Mouse (Mus musculus) layer of hippocampus, postnatal 14 days (tissue): ENCODE data around the gene Ncdn. TPM values are rescaled to one million over a fixed set of nuclear protein-coding genes. Genes with fewer than 3 reads are reported as not detected.

Experiments used
- DNase-seq, 2 experiments: peaks; one replicate each; pipeline ENCODE4 v3.0.0; 2021 to 2022; ENCODE audit warnings: low spot score in 2 of 2, mixed read lengths in 1 of 2
- long read RNA-seq, 2 experiments: library from polyadenylated mRNA; stranded (forward); transcript quantifications; one replicate each; pipeline ENCODE4 v2.0.0; 2021
- total RNA-seq, 2 experiments: library from RNA; stranded (reverse); gene quantifications; 2 replicates each; pipeline ENCODE4 v1.2.3; 2021

Gene Ncdn
- total RNA-seq, result 1,000 to 10,000 TPM; 1,231 to 1,244 TPM
- long read RNA-seq, experiment 1, transcript Ncdn-203 (7 exons, 2,375 nt), result major isoform, 374 of 2,098 reads
- long read RNA-seq, experiment 1, transcript Ncdn-201 (7 exons, 3,681 nt), result minor isoform, 172 of 2,098 reads
- long read RNA-seq, experiment 1, partial matches to known transcripts, result 1,149 of 2,098 reads
- long read RNA-seq, experiment 1, other reads (novel, unspliced or antisense), result 400 of 2,098 reads
- long read RNA-seq, experiment 2, transcript Ncdn-203 (7 exons, 2,375 nt), result major isoform, 431 of 2,552 reads
- long read RNA-seq, experiment 2, transcript Ncdn-201 (7 exons, 3,681 nt), result minor isoform, 177 of 2,552 reads
- long read RNA-seq, experiment 2, partial matches to known transcripts, result 1,212 of 2,552 reads
- long read RNA-seq, experiment 2, other reads (novel, unspliced or antisense), result 729 of 2,552 reads

DNA sequence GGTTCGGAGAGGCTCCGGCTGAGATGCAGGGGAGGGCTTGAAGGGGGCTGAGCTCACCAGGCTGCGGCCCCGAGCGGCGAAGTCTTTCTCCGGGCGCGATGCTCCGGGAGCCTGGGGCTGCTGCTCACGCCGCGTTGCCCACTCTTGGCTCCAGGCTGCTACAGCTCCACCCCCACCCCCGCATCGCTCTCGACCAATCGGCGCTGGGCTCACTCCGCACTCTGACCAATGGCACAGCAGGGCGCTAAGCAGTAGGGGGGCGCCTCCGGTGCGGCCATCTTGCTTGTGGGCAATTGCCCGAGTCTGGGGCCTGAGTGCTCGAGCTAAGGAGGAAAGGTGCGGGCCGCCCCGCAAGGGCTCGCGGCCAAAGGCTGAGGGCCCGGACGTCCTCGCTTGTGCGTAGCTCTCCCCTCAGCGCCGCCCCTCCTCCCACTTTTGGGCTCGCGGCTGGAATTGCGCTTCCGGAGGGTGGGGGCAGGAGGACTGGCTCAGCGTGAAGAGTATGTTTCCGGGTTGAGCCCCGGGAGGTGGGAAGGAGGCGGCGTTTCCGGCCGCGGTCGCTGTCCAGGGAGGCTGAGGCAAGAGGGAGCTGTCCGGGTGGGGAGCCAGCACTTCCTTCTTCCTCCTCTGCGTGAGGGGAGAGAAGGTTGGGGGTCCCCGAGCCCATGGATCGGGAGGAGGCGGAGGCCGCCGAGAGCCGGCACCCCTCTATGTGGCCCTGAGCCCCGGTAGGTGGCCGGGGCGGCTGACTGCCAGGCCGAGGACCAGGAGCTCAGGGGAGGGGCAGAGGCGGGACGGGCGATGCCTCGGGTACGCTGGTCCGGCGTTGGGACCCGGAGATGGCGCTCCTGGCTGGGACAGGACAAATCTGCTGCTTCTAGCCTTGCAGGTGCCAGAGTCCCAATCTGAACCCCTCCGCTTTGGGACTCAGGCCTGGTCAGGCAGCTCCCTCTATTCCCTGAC is at the start of gene Ncdn, which contains the start of gene AU040320:
Ncdn (minus strand) TSS at position 171 of the 963 bp plus-strand sequence.
AU040320 (plus strand) TSS at position 277 of the 963 bp plus-strand sequence.
- DNase-seq, result peak; percentile 98 to 99

DNA sequence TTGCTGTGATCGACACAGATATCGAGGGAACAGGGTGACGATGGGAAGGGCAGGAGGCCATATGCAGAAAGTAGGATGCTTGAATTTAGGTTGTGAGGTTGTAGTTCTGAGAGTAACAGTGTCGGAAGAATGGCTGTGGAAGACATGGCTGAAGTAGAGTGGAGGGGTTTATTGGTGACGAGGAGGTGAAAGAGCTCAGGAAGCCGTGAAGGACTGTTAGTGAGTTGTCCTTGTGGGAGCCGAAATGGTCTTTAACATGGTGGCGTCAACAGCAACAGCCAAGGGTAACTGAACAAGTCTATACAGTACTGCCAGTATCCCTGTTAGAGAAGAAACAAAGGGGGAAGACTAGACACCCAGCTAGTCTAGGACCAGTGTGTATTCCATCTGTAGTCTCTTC is 48.9 kb upstream of the Ncdn start:
- no peak for DNase-seq

DNA sequence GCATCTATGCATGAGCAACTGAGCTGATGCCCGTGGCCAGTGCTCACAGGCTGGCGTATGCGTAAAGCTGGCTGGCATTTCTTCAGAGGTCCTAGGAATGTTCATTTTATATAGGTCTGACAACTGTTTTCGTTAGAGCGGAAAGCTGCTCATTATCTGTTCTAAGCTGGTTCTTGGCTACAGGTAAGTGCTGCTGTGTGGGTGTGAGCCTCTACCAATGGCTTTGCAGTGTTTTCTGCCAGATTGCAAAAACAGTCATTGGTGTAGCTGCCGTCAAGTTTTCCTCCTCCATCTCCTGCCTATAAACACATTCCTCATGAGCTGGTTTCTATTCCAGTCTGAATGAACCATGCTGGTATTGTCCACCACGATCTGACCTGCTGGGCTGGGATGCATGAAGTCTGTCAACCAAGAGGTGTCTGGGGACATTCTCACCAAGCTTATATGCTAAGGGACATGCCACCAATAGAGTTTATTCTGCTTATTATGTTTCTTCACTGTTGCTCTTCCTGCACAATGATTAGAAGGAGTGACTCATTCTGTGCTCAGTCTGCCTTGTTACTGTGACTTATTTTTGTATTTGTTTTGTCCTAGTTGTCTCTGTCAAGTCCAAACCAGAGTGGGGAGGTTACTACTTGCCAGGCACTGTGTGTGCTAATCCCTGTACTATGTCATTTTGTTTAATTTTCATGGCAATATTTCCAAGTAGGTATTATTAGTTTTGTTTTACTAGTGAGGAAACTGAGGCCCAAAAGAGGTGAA is 39.3 kb upstream of the Ncdn start:
- no peak for DNase-seq

DNA sequence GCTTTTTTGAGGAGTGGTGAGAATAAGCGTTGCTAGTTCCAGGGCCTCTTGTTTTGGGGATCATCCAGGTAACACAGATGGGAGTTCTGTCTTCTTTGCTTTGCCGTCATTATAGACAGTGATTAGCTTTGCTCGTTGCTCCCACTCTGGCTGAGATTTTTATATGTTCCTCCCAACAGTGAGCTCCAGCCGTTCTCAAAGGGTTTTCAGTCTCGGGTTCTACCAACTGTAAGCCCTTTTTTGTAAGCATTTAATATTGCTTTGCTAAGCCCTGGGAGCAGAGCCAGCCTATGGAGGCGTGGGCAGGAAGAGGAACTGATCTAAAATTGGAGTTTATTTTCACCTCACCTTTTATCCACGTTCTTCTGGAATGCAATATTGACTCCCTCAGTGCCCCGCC is 29.8 kb upstream of the Ncdn start:
- DNase-seq, result peak; percentile 50 to 83

DNA sequence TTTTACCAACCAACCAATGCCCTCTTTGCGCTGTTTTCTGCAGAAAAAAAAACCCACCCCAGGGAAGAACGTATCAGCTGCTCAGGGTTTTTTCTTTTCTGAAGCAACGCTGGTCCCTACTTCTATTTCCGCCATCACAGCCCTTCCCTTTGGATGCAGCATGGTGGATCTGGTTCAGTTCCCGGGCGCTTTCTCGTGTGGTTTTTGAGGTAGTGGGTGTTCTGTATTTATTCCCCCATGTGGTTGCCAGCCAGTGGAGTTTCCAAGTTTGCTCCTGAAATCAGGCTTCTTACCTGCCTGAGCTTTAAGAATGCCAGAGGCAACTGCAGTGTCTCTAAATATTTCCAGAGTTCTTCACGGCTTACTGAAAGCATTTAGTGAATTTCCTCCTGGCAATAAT is 29.3 kb upstream of the Ncdn start:
- peak in 1 of 2 experiments; percentile 61 for DNase-seq

DNA sequence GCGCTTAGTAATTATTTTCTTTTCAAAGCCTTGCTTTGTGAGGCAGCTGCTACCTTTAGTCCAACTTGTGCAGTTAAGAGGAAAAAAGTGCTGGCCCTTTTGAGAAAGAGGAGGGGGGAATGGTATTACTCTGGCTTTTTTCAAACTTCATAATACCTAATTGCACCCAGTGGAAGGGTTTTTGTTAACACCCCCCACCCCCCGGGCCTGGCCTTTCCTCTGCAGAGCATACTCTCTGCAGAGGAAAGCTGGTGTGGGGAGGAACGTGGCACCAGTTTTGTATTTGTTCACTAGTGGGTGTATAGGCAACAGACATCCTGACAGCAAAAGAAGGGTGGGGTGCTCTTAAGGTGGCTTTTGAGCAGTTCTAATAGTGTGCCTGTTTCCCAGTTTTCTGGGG is 28.6 kb upstream of the Ncdn start:
- DNase-seq, result no peak

DNA sequence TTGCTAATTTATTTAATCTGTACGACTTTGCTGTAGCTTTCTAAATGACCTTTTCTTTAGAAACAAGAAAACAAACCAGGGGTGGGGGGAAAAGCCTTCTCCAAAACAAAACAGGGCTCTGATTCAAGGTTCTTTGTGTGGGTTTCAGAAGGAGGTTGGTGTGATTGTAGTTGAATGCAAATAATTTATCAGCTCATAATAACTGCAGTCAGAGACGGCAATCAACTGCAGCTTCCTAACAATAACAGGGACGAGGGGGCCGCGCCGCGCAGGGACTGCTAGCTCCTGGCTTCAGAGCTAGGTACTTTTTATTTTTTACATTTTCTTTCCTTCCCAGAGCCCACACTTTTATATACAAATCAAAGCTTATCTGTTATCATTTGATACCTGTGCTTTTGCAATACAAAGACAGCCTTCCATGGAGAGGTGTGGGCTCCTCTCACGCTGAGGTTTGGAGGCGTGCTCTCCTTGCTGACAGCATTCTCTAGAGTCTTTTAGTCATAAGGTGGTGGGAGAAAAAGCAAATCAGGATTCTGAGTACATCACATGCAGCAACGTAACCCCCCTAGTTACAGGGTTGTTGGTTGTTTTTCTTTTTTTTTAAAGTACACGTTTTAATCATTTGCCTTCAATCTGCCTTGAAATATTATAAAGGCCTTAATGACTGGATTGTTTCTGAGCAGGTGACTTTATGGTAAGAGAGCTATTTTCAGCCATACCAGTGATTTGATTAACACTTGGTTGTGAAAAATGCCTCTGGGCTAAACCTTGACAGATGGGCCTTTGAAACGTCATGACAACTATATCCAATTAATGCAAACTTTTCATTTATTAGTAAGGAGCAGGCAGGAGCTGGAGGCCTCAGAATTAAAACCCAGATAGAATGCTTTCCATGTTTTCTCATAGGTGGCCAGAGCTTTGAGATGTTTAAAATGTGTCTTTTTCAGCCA is 26.9 kb upstream of the Ncdn start:
- DNase-seq, result no peak

DNA sequence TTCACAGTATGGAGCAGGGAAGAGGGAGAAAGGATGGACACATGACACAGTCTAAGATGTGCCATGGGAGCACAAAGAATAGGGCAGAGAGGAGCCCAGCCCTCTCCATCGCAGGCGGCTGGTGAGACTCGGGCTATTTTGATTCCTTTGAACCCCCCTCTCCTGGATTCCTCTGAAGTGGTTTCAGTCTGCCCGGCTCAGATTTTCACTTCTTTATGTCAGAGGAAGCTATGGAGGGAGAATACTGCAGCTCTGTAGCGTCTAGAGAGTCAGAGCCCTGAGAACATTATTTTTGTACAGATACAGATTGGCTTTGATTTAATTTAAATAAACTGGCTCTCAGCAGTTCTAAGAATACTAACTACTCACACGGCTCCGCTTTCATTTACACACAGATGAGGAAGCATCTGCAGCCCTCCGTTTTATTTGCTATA is 25.9 kb upstream of the Ncdn start:
- no peak for DNase-seq

DNA sequence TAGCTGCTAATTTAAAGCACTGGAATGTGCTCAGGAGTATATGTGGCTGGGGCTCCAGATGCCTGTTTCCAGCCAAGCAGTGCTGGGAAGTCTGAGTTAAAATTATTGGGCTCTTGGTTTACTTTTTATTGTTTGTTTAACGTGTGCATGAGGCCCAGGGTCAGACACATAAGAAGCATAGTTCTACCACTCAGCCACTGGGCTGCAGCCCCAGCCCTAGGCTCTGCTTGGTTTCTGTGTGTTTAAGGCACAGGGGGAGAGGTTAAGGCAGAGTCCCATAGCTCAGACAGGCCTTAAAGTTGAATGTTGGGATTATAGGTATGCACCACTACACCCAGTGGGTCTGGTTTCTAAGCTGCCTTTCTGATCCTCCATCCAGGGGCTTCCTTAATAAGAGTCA is 21.9 kb upstream of the Ncdn start:
- DNase-seq, result no peak

DNA sequence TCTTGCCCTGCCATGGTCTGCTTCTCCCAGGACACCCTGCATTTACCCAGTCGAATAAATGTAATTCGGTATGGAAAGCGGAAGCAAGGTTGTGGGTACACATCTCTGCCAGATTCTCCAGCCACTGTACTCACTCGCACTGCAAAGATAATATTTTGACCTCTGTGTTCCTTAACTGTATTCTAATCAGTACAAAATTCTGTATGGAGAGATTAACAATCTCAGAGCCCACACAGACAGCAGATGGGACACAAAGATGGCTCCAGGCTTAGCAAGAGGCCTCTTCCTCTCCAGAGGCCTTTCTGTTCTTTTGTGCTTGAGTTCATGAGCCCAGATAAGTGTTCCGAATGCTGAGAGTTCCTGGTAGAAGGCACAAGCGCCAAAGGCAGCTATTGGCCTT is 20.6 kb upstream of the Ncdn start:
- DNase-seq, result no peak

DNA sequence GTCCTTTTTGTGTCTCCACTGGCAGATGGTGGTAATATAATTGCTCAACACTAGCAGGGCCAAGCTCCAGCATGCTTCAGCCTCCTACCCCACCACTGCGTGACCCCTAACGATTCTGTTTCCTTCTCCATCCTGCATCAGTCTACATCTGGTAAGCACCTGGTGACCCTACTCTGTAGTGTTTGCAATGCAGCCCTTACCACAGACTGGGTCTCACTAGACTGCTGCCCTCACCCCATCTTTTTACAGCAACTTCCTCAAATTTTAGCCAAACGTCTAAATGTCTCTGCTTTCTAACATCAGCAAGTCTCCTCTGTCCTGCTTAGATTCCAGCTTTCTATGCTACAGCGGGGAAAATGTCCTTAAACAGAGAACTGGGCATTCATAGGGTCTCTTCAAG is 17.6 kb upstream of the Ncdn start:
- no peak for DNase-seq

DNA sequence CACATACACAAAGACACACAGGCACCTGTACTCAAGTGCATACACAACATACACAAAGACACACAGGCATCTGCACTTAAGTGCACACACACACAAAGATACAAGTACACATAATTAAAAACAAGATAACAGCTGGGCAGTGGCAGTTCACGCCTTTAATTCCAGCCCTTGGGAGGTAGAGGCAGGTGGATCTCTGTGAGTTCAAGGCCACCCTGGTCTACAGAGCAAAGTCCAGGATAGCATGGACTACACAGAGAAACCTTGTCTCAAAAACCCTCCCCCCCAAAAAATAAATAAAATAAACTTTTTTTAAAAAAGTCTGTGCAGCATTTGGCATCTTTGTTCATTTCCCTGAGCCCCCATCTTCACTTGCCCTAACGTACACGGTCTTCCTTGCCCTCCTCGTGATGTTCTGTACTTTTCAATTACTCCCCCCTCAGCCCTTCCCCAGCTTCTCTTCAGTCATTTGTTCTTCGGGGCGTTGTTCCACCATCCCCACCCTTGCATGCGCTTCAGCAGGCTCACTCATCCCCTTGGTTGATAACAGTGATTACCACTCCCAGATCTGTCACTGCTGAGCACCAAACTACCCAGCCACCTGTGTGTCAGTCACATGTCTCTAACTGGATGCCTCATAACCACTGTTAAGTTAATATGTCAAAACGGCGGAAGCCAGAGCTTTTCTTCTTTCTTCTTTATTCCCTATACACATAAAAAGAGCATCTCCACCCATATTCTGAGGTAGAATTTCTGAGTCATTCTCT is 16.7 kb upstream of the Ncdn start:
- DNase-seq, result no peak

DNA sequence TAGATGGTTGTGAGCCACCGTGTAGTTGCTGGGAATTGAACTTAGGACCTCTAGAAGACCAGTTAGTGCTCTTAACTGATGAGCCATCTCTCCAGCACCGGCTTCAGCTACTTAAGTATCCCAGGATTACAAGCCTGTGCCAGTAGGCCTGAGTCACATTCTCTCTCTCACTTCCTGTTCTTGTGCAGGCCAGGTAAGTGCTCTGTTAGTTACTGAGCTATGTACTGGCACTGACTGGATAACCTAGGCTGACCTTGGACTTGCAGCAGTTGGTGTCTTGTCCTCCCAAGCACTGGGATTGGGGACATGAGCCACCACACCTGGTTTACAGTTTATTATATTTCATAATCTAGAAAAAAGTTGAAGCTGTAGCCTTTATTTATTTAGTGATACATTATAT is 10.2 kb upstream of the Ncdn start:
- DNase-seq, result no peak

DNA sequence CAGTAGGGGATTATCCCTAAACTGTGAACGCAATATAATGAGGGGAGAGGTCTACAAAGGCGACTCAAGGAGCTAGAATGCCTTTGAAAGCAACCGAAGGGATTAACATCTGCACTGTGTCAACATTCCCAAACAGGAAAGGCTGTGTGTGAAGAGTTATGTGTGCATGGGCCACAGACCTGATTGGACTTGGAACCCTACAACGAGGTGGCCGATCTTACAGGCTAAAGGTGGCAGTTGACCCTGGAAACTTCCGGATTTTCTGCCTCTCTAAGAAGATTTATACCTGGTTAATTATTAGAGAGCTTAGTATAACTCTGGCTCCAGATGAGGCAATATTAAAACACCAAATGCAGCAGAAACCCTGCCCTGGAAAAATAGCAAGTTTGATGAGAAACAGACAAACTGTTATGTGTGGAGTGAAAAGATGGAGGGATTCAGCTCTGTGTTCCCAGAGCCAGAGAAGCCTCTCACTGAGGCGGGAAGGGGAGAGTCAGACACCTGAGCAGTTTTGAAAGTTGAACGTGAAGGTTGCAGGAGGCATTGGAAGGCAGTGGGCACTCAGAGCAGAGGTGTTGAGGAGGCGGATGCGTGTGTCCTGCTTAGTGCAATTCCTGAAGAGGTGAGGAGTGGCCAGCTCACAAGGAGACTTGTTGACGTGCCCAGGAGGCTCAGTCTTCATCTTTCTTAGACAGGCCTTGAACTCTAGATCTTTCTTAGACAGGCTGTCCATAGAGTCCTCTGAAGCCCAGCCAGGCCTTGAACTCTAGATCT is 9.5 kb upstream of the Ncdn start:
- no peak for DNase-seq

DNA sequence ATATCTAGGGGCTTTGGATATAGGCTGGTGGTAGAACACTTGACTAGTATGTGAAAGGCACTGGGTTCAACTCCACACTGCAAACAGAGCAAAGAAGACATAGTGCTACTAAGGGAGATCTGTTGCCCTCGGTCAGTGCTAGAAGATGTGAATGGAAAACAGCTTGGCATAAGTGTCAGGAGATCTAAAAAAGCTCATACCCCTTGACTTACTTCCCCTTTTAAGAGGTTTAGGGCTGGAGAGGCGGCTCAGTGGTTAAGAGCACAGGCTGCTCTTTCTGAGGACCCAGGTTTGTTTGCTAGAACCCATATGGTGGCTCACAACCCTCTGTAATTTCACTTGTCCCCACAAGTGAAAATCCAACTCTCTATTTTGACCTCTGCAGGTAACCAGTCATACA is 6.2 kb upstream of the Ncdn start:
- DNase-seq, result no peak

DNA sequence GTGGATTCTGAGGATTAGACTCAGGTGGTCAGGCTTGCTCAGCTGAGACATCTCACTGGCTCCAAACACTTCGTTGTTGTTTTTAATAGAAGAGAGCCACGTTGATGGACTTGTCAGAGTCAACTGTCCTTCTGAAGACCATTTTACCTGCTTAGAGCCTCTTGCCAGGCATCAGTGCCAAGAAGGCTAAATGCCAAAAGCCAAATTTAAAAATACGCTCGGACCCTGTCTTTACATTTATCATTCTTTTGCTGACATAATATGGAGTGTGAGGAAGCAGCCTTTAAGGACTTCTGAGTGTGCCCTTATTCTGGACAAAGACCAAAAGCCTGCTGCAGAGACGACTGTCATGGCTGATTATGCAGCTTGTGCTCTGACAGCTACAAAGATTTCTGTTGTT is 5.1 kb upstream of the Ncdn start:
- DNase-seq, result no peak

DNA sequence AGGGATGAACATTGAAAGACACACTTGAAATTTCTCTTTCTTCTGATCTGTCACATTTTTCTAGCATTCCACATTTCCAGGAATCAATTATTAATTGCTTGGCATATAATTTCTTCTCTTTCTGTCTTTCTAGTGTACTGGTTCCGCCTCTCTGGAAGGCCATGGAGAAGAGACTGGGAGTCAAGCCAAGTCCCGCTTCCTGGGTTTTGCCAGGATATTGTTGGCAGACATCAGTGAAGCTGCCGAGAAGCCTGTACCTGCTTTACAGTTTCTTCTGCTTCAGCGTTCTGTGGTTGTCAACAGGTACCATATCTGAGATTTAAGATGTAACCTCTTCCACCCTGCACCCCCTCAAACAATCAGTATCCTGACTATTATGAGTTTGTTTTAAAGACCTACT is 3.5 kb upstream of the Ncdn start:
- DNase-seq, result no peak

DNA sequence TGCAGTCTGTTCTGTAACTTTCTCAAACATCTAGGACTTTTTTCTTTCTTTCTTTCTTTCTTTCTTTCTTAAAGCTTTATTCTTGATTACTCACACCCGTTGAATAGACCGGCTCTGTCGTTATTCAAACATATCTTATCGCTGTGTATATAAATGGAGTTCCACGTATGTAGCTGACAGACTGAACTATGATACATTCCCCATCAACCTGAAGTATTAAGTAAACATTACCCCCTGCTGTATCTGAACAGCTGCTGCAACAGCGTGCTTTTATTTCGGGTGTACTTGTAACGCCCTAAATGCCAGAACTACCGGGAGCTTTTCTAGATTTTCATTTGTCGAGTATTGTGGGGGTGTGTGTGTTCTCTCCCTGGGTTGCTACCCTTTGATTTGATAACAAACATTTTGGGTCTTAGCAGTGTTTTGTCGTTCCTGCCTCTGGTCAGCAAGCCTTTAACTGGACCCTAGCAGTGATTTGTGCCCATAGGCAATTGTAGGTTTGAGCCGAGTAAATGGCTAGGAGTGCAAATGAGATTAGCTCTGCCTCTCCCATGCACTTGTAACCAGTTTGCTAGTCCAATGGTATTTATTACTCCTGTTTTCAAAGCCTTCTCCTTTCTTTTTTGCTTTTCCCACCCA is 1.6 kb upstream of the Ncdn start:
- no peak for DNase-seq
